Mouse (Mus musculus) forebrain, embryonic 14.5 days (tissue): Measurements from ENCODE around the gene Mip. TPM values are rescaled to one million over a fixed set of nuclear protein-coding genes. Genes with fewer than 3 reads are reported as not detected.

Experiments used
- ATAC-seq: fragments of 200-750 bp; cut with Nextera tagmentation; 2 replicates; pipeline ENCODE4 v1.8.0; 2017; ENCODE audit warnings: mild to moderate bottlenecking, moderate library complexity
- DNase-seq: peaks from one replicate; pipeline ENCODE4 v3.0.0-alpha.2; 2015; ENCODE audit warnings: low spot score
- H3K27ac ChIP-seq: fragments of 300-500 bp; sonication (generic); 2 replicates; pipeline ENCODE4 v1.5.1; 2014; ENCODE audit warnings: low read depth, mild to moderate bottlenecking, control low read depth, low read length, moderate library complexity
- H3K27me3 ChIP-seq: fragments of 300-500 bp; sonication (generic); replicated peaks from 2 replicates; pipeline ENCODE4 v1.6.1; 2014; ENCODE audit warnings: low read length, control low read depth, mixed read lengths; ENCODE audit not compliant: control insufficient read depth, insufficient read depth
- H3K36me3 ChIP-seq: fragments of 300-500 bp; sonication (generic); 2 replicates; pipeline ENCODE4 v1.6.1; 2014; ENCODE audit warnings: low read length, control low read depth; ENCODE audit not compliant: control insufficient read depth, insufficient read depth
- H3K4me1 ChIP-seq: fragments of 300-500 bp; sonication (generic); 2 replicates; pipeline ENCODE4 v1.6.1; 2014; ENCODE audit warnings: antibody characterized with exemption, low read length, control low read depth; ENCODE audit not compliant: control insufficient read depth, insufficient read depth
- H3K4me2 ChIP-seq: fragments of 300-500 bp; sonication (generic); 2 replicates; pipeline ENCODE4 v1.6.1; 2014; ENCODE audit warnings: mild to moderate bottlenecking, control low read depth, low read length
- H3K4me3 ChIP-seq: fragments of 300-500 bp; sonication (generic); 2 replicates; pipeline ENCODE4 v1.5.1; 2014; ENCODE audit warnings: low read depth, low read length, control low read depth
- H3K9ac ChIP-seq: fragments of 300-500 bp; sonication (generic); 2 replicates; pipeline ENCODE4 v1.6.1; 2014; ENCODE audit warnings: mild to moderate bottlenecking, low read length, control low read depth, moderate library complexity
- H3K9me3 ChIP-seq: fragments of 300-500 bp; sonication (generic); replicated peaks from 2 replicates; pipeline ENCODE4 v1.6.1; 2016; ENCODE audit warnings: low read length, control low read depth, mixed read lengths; ENCODE audit not compliant: control insufficient read depth
- WGBS: fragments of 180-500 bp; shearing (Covaris S2); extraction: QIAGEN DNeasy Blood & Tissue Kit; methylation state at CpG from one replicate; pipeline ENCODE4 v1.1.7; 2014; 5-methylcytosine and 5-hydroxymethylcytosine counted together
- polyA plus RNA-seq: library from polyadenylated mRNA; unstranded; fragments of >200 nt; fragmentation: Nextera tagmentation; extraction: Ambion mirVana; gene quantifications from 2 replicates; pipeline ENCODE4 v1.2.1, GENCODE M21; 2014

Mip gene
- polyA plus RNA-seq = 0.19 and 0.22 TPM in 2 replicates

- Histone ChIP-seq H3K9ac (no peak within 1 kb of the TSS; the same call in 1 of the 2 replicates), H3K27me3 (no peaks in the 10 kb centered on the region), H3K9me3 (no peaks in the 10 kb centered on the region), H3K4me1 (no peaks in the 10 kb centered on the region), H3K27ac (no peak within 1 kb of the TSS), H3K36me3 (no peaks in the 10 kb centered on the region), H3K4me2 (no peak within 1 kb of the TSS), H3K4me3 (no peak within 1 kb of the TSS)
- DNase-seq (no peak), ATAC-seq (no peak)
- 12% methylated on average over 4 of the region's 4 CpGs for WGBS
Measured at GRCm38 (mm10) chr10:128225538-128225937, at the start of gene Mip. Mip (plus strand) TSS chr10:128225838.

GRCm38 (mm10) chr10:128175996-128176755, 49.5 kb upstream of the Mip start:
- under 1% methylated on average over 17 of the region's 17 CpGs for WGBS
- Histone ChIP-seq H3K27me3 (no peaks in the 10 kb centered on the region), H3K36me3 (no peaks in the 10 kb centered on the region), H3K4me3 (peak overlapping the region; percentile 36), H3K27ac (no peak overlapping the region), H3K4me1 (peaks cover 8% of the 10 kb centered on the region; the same call in 1 of the 2 replicates), H3K9ac (peak overlapping the region; percentile 52), H3K4me2 (peak overlapping the region; percentile 65), H3K9me3 (no peaks in the 10 kb centered on the region)
- ATAC-seq (peak; percentile 92), DNase-seq (peak; percentile 92)

DNA sequence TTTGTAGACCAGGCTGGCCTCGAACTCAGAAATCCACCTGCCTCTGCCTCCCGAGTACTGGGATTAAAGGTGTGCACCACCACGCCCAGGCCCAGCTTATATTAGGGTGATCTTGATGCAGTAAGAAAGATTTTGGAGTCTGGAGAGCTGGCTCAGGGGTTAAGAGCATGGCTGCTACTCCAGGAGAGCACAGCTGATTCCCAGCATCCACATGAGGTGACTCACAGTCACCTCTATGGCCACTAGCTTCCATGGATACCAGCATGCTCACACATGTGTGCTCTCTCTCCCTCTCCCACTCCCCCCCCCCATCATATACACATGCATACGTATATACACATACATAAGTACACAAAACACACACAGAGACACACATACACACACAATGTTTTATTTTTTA, 48.3 kb upstream of the Mip start:
- H3K36me3 ChIP-seq = no peaks in the 10 kb centered on the region
- no peak overlapping the region for H3K27ac ChIP-seq
- no peak overlapping the region for H3K4me3 ChIP-seq
- H3K27me3 ChIP-seq = no peaks in the 10 kb centered on the region
- ATAC-seq = no peak
- no peak for DNase-seq
- peaks cover 8% of the 10 kb centered on the region; the same call in 1 of the 2 replicates for H3K4me1 ChIP-seq
- no peaks in the 10 kb centered on the region for H3K9me3 ChIP-seq
- H3K4me2 ChIP-seq = no peak overlapping the region
- WGBS = 84% methylated on average over 4 of the region's 4 CpGs
- no peak overlapping the region for H3K9ac ChIP-seq

DNA sequence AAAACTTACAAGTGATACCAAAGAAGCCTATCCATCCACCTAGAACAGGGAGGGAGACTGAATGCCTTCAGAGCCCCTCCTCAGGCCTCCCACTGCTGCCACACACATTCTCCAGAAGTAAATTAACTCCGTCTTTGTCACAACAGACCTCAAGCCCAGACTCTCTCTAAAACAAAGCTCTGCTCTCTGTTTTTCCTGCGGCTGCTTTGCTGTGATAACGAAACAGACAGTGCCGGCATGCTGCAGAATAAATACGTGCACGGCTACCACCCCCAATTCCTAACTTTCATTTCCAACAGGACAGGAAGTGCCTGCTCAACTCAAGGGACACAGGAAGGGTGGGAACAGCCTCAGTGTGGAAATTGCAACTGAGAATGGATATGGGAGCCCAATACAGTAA, 45.6 kb upstream of the Mip start, which contains the start of gene Rbms2:
Rbms2 (minus strand) TSS at position 309 of the 400 bp plus-strand sequence.
- H3K9ac ChIP-seq = no peak within 1 kb of the TSS
- ATAC-seq (no peak), DNase-seq (no peak)
- 0 out of 2 replicates have a peak within 1 kb of the TSS, but pooled peaks have one; percentile 8 for H3K4me2 ChIP-seq
- no peak within 1 kb of the TSS for H3K4me3 ChIP-seq
- no peak within 1 kb of the TSS for H3K27ac ChIP-seq
- H3K36me3 ChIP-seq = no peaks in the 10 kb centered on the region
- H3K27me3 ChIP-seq = no peaks in the 10 kb centered on the region
- H3K4me1 ChIP-seq = peaks cover 5% of the 10 kb centered on the region; the same call in 1 of the 2 replicates
- no peaks in the 10 kb centered on the region for H3K9me3 ChIP-seq
- WGBS = under 1% methylated on average over 6 of the region's 6 CpGs

GRCm38 (mm10) chr10:128184296-128184695, 41.3 kb upstream of the Mip start:
- Histone ChIP-seq H3K27ac (no peak overlapping the region), H3K4me1 (no peaks in the 10 kb centered on the region), H3K9me3 (no peaks in the 10 kb centered on the region), H3K9ac (no peak overlapping the region), H3K27me3 (no peaks in the 10 kb centered on the region), H3K4me2 (no peak overlapping the region), H3K36me3 (no peaks in the 10 kb centered on the region), H3K4me3 (no peak overlapping the region)
- DNase-seq (no peak), ATAC-seq (no peak)
- WGBS = 94% methylated on average over 2 of the region's 2 CpGs

DNA sequence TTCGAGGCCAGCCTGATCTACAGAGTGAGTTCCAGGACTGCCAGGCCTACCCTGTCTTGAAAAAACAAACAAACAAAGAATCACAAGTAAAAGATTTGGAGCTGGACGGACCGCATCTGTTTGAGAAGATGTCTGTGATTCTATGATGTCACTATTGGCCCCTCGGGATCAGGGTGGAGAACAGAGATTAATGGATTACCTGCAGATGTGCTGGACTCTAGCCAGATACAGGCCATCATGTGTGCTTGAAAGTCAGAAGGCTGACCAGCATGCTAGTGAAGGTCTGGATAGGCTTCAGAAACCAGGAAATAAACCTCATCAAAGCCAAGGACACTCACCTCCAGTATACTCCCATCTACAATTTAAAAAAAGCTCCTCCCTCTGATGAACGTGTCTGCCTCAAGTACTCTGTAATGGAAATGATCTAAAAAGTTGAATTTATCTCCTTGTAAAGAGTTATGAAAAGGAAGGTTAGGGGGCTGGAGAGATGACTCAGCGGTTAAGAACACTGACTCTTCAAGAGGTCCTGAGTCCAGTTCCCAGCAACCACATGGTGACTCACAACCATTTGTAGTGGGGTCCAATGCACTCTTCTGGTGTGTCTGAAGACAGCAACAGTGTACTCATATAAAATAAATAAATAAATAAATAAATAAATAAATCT, 40.2 kb upstream of the Mip start:
- no peaks in the 10 kb centered on the region for H3K9me3 ChIP-seq
- H3K4me2 ChIP-seq = no peak overlapping the region
- ATAC-seq (no peak), DNase-seq (no peak)
- no peaks in the 10 kb centered on the region for H3K27me3 ChIP-seq
- no peaks in the 10 kb centered on the region for H3K36me3 ChIP-seq
- no peaks in the 10 kb centered on the region for H3K4me1 ChIP-seq
- H3K4me3 ChIP-seq = no peak overlapping the region
- H3K9ac ChIP-seq = no peak overlapping the region
- WGBS = 79% methylated on average over 6 of the region's 6 CpGs
- H3K27ac ChIP-seq = no peak overlapping the region

DNA sequence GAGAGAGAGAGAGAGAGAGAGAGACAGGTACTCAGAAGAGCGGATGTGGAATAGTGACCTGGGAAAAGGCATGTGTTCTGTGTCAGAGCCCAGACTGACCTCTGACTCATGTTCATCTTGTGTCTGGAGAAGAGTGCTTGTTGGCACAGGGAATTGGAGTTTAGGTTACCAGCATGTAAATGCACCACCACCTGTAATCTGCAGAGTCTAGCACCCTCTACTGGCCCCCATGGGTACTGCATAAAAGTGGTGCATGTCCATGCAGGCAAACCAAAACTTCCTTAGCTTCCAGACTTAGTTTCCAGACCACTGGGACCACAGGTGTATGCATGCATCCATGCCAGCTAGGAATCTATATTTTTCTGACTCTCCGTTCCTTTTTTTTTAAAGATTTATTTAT, 39.7 kb upstream of the Mip start:
- no peak overlapping the region for H3K4me3 ChIP-seq
- peak; percentile 86 for DNase-seq
- ATAC-seq = peak; percentile 34; the same call in 1 of the 2 replicates
- H3K4me1 ChIP-seq = no peaks in the 10 kb centered on the region
- no peaks in the 10 kb centered on the region for H3K27me3 ChIP-seq
- H3K4me2 ChIP-seq = no peak overlapping the region
- H3K36me3 ChIP-seq = no peaks in the 10 kb centered on the region
- 45% methylated on average over 2 of the region's 2 CpGs for WGBS
- H3K27ac ChIP-seq = no peak overlapping the region
- H3K9me3 ChIP-seq = no peaks in the 10 kb centered on the region
- H3K9ac ChIP-seq = no peak overlapping the region

DNA sequence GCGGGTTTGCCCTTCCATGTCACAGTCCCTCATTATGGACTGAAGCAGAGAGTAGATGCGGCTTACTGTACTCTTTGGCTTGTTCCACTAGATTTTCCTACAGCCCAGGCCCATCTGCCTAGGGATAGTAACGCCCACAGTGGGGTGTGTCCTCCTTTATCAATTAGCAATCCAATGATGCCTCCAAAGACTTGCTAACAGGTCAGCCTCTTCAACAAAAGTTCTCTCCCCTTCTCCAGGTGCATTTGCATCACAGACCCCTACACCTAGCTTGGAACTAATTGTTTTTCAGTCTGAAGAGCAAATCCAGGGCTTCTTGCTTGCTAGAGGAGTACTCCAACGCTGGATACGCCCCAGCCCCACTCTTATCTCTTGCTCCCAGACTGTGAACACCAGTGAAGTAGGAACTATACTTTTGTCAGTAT, 38.4 kb upstream of the Mip start:
- ATAC-seq (no peak), DNase-seq (no peak)
- H3K36me3 ChIP-seq = no peaks in the 10 kb centered on the region
- no peak overlapping the region for H3K27ac ChIP-seq
- H3K9me3 ChIP-seq = no peaks in the 10 kb centered on the region
- whole genome bisulfite sequencing = 70% methylated on average over 5 of the region's 5 CpGs
- H3K9ac ChIP-seq = no peak overlapping the region
- H3K4me3 ChIP-seq = no peak overlapping the region
- no peaks in the 10 kb centered on the region for H3K4me1 ChIP-seq
- H3K27me3 ChIP-seq = no peaks in the 10 kb centered on the region
- no peak overlapping the region for H3K4me2 ChIP-seq
